Mouse (Mus musculus) cortical plate, adult 2 months (tissue): ENCODE data around the gene Tcf3. TPM values are rescaled to one million over a fixed set of nuclear protein-coding genes. Genes with fewer than 3 reads are reported as not detected.
A peak's percentile ranks its signal among the peaks of the same experiment; 100 is the strongest.

ENCODE experiments used
- H3K27ac ChIP-seq: fragments of 200-500 bp; 2 replicates; pipeline ENCODE4 v1.5.1; 2012; ENCODE audit warnings: low read length, control low read depth, inconsistent platforms; ENCODE audit not compliant: insufficient read depth
- H3K4me1 ChIP-seq: fragments of 200-500 bp; 2 replicates; pipeline ENCODE4 v1.6.1; 2011; ENCODE audit warnings: low read length; ENCODE audit not compliant: control insufficient read depth, insufficient read depth
- H3K4me3 ChIP-seq: fragments of 200-500 bp; 2 replicates; pipeline ENCODE4 v1.5.1; 2011; ENCODE audit warnings: mild to moderate bottlenecking, low read length, control low read depth; ENCODE audit not compliant: insufficient read depth
- CTCF ChIP-seq: fragments of 200-500 bp; IDR thresholded peaks from 2 replicates; pipeline ENCODE4 v1.5.1; 2011; ENCODE audit warnings: mild to moderate bottlenecking, control low read depth, low read length; ENCODE audit not compliant: insufficient read depth; ENCODE audit errors: extremely low read depth
- POLR2A ChIP-seq: fragments of 200-500 bp; IDR thresholded peaks from 2 replicates; pipeline ENCODE4 v1.6.1; 2011; ENCODE audit warnings: mild to moderate bottlenecking, low read length, control low read depth; ENCODE audit not compliant: insufficient read depth; ENCODE audit errors: extremely low read depth
- polyA plus RNA-seq: library from polyadenylated mRNA; depleted of rRNA; stranded (reverse); fragments of >200 nt; gene quantifications from 2 replicates; pipeline ENCODE4 v1.2.3, GENCODE M21; 2012

Gene Tcf3
- polyA plus RNA-seq, 1 experiment: 25.5 TPM

DNA sequence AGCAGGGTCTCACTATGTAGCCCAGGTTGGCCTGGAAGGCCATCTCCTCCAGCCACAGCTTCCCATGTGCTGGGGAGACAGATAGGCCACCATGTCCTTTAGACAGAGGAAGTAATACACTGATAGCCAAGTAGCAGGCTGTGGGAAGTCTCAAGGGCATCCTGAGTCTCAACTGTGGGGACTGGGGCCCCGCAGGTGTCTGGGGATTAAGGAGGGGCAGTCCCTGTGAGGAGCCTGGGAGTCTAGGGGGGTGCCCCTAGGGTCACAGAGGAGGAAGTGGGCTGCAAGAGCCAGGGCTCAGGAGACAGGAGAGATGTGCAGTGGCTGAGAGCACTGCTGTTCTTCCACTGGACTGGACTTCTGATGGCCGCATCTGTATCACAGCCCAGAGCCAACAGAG, 9.5 kb upstream of the Tcf3 start:
- no peak for TF ChIP-seq CTCF
- TF ChIP-seq POLR2A: no peak
- Histone ChIP-seq H3K27ac (no peak overlapping the region), H3K4me3 (no peak overlapping the region), H3K4me1 (no peaks in the 10 kb centered on the region)

DNA sequence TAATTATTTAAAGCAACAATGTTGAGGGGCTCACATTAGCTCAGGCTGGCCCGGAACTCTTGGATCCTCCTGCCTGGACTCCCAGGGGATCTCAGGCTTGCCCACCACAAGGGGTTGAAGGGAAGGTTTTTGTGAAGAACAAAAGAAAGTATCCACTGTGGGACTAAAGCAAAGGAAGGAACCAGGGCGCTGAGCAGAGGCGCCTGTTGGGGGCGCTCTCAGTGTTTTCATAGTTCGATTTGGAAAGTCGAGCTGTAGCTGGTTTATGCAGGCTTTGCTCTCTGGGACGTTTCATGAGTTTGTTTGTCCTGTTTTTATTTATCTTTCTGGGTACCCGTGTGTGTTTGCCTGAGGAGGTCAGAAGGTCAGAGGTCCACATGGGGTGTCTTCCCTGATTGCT, 8.2 kb upstream of the Tcf3 start:
- Histone ChIP-seq H3K27ac (no peak overlapping the region), H3K4me1 (no peaks in the 10 kb centered on the region), H3K4me3 (no peak overlapping the region)
- TF ChIP-seq CTCF (no peak), POLR2A (no peak)

- TF ChIP-seq POLR2A (no peak), CTCF (no peak)
- H3K4me1 ChIP-seq: no peaks in the 10 kb centered on the region
- H3K27ac ChIP-seq: no peak overlapping the region
- no peak overlapping the region for H3K4me3 ChIP-seq
Measured at GRCm38 (mm10) chr10:80440031-80440430, 6.6 kb upstream of the Tcf3 start.

- Histone ChIP-seq H3K4me1 (no peaks in the 10 kb centered on the region), H3K4me3 (no peak overlapping the region), H3K27ac (no peak overlapping the region)
- TF ChIP-seq CTCF (no peak), POLR2A (no peak)
Measured at GRCm38 (mm10) chr10:80437973-80438372, 4.5 kb upstream of the Tcf3 start.

DNA sequence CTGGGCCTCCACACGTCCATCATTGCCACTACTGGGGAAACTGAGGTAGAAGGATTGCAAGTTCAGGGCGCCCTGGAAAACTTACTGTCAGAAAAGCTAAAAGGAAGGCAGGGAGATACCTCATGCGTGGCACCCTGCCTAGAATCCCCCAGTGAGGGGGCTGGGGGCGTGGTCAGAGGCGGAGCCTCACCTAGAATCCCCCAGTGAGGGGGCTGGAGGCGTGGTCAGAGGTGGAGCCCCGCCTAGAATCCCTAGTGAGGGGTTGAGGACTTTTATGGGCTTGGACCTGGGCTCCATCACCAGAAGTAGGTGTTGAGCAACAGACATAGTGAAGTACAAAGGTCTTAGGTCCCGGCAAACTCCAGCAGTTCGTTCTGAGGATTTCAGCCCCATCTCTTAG, 2.8 kb upstream of the Tcf3 start:
- Histone ChIP-seq H3K4me3 (no peak overlapping the region), H3K27ac (no peak overlapping the region), H3K4me1 (peaks cover 4% of the 10 kb centered on the region; the same call in 1 of the 2 replicates)
- no peak for TF ChIP-seq POLR2A

- TF ChIP-seq CTCF (no peak), POLR2A (no peak)
- Histone ChIP-seq H3K4me1 (peaks cover 4% of the 10 kb centered on the region; the same call in 1 of the 2 replicates), H3K27ac (no peak overlapping the region), H3K4me3 (no peak overlapping the region)
Measured at GRCm38 (mm10) chr10:80435764-80436163, 2.3 kb upstream of the Tcf3 start.

DNA sequence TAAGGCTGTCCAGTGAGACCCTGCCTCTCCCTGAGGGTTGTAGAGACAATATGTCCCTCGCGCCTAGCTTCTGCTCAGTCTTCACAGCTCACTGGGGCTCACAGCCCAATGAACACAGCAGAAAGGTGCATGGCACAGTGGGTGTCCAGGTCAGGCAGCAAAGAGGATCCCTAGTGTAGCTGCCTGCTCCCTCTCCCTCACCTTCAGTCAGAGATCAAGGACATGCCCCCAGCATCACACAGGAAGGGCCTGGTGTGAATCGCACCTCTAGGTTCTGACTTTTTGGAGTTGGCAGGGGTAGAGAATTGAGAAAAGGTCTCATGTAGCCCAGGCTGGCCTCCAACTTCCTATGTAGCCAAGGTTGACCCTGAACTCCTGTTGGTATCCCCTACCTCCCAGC, 1.4 kb upstream of the Tcf3 start:
- H3K27ac ChIP-seq: no peak overlapping the region
- no peak for TF ChIP-seq CTCF
- no peak for TF ChIP-seq POLR2A
- H3K4me3 ChIP-seq: no peak overlapping the region
- peaks cover 4% of the 10 kb centered on the region; the same call in 1 of the 2 replicates for H3K4me1 ChIP-seq

- H3K27ac ChIP-seq: no peak overlapping the region
- H3K4me3 ChIP-seq: no peak overlapping the region
- peaks cover 4% of the 10 kb centered on the region; the same call in 1 of the 2 replicates for H3K4me1 ChIP-seq
- TF ChIP-seq POLR2A (no peak), CTCF (no peak)
Measured at GRCm38 (mm10) chr10:80434233-80434592, 766 bp upstream of the Tcf3 start.

GRCm38 (mm10) chr10:80432936-80433512, 423 bp downstream of the Tcf3 start:
- H3K4me3 ChIP-seq: peak overlapping the region; percentile 42
- TF ChIP-seq POLR2A (no peak), CTCF (no peak)
- H3K27ac ChIP-seq: peak overlapping the region; percentile 62; the same call in 1 of the 2 replicates
- H3K4me1 ChIP-seq: peaks cover 4% of the 10 kb centered on the region; the same call in 1 of the 2 replicates

- Histone ChIP-seq H3K27ac (no peak overlapping the region), H3K4me1 (peaks cover 4% of the 10 kb centered on the region; the same call in 1 of the 2 replicates), H3K4me3 (peak overlapping the region; percentile 42)
- TF ChIP-seq CTCF (no peak), POLR2A (no peak)
Measured at GRCm38 (mm10) chr10:80432387-80432785, 1.1 kb downstream of the Tcf3 start.
